Mouse (Mus musculus) thymus, postnatal 25 days (tissue): ENCODE data around the gene Pid1.

Experiments
- DNase-seq: peaks from one replicate; pipeline ENCODE4 v3.0.0; 2022

Gene Pid1

DNA sequence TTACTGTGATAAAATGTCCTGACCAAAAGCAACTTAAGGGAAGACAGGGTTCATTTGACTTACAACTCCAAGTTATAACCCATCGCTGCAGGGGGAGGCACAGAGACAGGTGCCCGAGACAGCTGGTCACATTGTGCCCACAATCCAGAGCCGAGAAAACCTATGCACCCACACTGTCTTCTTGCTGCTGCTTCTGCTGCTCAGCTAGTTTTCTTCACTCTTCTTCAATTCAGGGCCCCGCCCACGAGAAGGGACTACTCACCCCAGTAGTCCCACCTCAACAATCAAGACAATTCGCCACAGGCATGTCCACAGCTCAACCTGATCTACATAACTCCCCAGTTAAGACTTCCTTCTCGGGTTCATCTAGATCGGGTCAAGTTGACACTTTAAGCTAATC lies at the start of gene Pid1:
Gene Pid1 (minus strand): TSS at position 214 of the 400 bp plus-strand sequence.
- no peak for DNase-seq

DNA sequence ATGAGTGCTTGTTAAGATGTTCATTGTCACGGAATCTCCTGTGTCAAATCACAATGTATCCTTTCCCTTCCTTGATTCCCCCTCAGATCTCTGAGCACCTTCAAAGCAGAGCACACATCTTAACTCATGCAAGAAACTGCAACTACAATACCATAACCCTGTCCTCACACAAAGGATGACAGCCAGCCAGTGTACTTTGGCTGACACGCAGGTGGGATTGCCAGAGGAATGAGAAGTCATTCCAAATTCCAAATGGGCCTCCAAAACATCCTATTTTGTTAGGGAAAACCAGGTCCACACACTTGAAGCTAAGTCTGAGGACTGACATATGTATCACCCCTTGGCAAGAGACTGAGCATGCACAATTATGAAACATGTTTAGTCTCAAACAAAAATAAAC lies 45.5 kb upstream of the Pid1 start:
- no peak for DNase-seq

DNA sequence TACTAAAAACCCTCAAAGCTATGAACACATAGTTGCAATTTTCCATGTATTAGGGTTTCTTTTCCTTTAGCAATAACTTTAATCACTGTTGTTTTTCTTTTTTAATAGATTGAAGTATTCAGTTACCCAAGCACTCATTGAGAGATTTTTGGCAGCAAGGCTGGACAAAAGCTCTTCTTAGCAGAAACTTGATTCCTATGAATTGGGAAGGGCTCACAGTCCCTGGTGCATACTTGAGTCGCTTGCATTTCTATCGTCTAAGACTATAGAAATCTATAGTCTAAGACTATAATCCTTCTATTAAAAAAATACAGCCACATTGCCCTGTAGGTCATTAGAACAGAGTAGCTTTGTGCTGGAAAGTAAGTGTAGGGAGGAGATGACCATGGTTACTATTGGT lies 44.9 kb upstream of the Pid1 start:
- DNase-seq, result no peak

DNA sequence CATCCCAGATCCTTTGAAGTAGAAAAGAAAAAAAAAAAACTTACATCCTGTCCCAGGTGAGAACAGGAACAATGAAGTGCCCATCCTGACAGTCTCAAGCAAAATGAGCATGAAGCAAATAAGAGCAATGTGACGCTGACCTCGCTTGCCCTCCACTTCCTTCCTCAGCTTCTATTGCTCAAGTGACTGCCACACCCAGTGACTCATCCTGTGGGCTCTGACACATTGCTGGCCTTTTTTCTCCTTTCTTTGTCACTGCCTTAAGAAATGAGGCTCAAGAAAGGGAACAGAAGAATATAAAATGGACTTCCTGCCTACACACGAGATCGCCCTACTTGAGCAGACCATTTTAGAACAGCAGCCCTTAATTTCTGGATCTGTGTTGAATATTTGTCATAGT lies 42.9 kb upstream of the Pid1 start:
- DNase-seq, result no peak

GRCm38 (mm10) chr1:84405551-84406290 lies 41.7 kb upstream of the Pid1 start:
- no peak for DNase-seq

DNA sequence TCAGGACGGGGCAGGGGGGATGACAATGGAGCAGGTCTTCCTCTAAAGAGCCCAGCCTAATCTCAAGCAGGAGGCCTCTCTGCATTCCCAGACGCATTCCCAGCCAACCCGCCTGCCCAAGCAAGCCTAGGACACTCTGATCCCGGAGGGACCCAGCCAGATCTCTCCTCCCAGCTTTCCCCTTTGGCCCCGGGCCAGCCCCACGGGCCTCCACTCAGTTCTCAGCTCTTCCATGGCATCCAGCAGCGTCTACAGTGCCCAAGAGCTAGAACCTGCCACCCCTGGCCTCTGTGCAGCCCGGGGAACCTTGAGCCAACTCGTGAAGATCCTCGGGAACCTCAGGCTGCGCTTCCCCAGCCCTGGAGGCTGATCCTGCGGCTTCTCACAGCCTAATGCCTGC lies 40.9 kb upstream of the Pid1 start:
- DNase-seq, result no peak

DNA sequence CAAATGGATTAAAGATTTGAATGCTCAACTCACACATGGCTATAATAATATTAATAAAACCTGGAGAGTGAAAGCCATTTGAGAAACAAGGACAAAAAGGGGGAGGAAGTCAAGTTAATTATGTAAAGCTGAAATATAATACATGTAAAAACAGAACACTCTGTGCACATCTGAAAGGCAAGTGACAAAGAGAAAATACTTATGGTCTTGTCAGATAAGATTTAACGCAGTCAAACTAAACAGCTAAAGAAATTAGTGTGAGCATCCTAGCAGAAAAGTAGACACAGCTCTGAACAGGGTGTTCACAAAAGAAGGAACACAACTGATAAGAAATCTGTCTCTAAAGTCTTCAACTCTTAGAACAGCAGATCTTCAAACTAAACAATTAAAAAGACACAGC lies 38.2 kb upstream of the Pid1 start:
- no peak for DNase-seq

- DNase-seq, result no peak
Measured at GRCm38 (mm10) chr1:84399671-84400070, 35.7 kb upstream of the Pid1 start.

- DNase-seq, result no peak
Measured at GRCm38 (mm10) chr1:84399118-84399517, 35.1 kb upstream of the Pid1 start.

- DNase-seq, result no peak
Measured at GRCm38 (mm10) chr1:84396787-84397186, 32.8 kb upstream of the Pid1 start.

DNA sequence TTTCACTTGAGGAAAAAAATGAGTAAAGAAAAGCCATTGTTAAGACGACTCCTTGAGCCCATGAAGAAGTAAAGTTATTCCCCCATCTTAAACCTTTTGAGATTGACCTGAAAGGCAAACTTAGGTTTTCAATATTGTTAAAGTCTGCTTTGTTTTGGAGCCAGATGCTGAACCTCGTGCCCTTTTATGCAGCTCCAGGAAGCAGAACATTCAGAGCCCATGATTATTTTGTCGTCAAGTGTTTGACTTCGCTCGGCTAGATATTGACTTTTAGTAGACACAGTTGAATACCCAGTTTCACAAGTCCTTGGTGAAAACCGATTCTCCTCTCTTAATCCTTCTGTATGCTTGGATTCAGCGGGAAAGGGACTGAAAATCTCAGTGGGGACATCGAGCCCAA lies 31.9 kb upstream of the Pid1 start:
- DNase-seq, result no peak

DNA sequence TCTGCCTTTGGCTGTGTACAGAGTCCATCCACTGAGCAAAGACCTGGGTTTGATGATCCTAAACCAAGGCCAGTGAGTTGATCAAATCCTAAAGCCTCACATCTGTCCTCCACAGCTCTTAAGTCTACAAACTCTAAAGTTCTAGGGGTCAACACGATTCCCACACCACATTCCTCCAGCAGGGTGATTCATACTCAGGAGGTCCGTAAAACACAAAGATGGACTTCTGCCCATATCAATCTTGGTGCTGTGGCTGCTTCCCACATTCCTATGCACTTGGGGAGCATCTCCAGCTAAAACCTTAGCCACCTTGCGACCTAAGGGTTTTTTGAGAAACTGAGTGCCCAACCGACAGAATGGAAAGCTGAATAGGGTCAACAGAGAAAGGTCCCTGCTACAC lies 27.0 kb upstream of the Pid1 start:
- no peak for DNase-seq

- no peak for DNase-seq
Measured at GRCm38 (mm10) chr1:84387616-84388015, 23.6 kb upstream of the Pid1 start.

GRCm38 (mm10) chr1:84386481-84387146 lies 22.6 kb upstream of the Pid1 start:
- no peak for DNase-seq

DNA sequence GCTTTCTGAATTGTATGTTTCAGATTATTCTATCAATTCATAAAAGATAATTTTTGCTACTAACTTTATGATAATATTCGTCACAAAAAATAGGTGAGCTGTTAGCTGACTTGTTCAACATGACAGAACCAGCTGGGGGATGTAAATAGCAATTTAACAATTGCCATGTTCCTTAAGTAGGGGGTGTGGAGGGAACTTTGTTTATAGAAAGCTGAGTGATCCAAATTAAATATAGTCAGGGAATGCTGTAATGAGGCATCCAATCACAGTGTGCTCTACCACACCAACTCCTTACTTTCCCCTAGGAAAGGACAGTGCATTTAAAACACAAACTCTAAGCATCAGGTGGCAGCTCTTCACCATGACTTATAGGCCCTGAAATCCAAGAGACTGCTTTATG lies 18.7 kb upstream of the Pid1 start:
- no peak for DNase-seq

DNA sequence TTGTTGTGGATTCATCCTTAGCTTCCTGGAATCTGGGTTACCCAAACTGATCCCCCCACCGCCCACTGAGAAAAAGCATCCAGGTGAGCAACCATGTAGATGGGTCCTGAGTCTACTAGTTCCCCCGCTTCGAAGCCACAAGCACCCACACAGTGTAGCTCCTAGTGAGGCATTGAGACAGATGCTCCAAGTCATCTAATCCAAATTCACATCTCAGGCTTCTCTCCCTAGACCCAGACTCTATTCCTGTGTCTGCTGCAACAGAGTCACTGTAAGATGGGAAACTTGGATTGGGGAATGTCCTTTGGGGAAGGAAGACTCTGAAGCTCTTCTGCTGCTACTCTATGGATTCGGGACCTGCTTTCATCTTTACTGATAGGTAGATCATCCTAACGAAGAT lies 18.1 kb upstream of the Pid1 start:
- no peak for DNase-seq

- no peak for DNase-seq
Measured at GRCm38 (mm10) chr1:84380895-84381294, 16.9 kb upstream of the Pid1 start.

GRCm38 (mm10) chr1:84367733-84368132 lies 3.8 kb upstream of the Pid1 start:
- DNase-seq, result no peak

GRCm38 (mm10) chr1:84366553-84366952 lies 2.6 kb upstream of the Pid1 start:
- DNase-seq, result no peak

DNA sequence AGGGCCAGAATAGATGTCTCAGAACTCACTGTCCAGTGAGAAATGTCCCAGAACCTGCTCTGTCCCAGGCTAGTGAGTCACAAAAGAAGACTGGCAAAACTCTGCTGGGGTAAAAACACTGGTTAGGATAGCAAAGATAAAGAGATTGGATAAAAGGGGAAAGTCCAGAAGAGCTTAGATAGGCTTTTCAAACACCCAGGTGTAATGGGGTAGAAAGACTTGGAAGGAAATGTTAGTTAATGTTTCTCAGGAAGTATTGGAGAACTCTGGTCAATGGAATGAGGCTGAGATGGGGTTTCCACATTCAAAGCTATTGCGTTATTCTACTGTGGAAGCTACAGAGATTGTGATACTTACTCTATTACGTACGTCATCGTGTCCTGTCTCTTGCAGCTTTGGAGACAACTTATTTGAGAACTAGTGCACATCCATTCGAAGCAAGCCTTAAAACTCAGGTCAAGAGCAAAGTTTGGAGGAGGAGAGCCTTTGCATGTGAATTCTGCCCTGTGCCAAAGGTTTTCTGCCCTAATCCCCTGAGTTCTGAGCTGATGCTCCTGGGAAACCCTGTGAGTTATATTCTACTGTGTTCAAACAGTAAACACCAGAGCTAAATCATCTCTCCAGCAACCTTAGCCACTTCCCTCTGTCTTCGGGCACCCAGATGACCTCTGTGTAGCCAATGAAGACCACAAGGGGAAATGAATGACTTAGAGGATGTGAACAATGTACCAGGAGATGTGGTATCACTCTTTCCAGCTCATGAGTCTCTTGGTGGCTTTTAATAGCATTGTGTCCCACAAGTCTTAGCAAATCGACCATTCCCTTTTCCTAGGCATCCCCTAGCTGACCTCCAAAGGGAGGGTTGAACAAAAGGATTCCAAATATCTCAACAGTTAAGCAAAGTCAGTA lies 1.0 kb downstream of the Pid1 start:
- DNase-seq, result no peak

DNA sequence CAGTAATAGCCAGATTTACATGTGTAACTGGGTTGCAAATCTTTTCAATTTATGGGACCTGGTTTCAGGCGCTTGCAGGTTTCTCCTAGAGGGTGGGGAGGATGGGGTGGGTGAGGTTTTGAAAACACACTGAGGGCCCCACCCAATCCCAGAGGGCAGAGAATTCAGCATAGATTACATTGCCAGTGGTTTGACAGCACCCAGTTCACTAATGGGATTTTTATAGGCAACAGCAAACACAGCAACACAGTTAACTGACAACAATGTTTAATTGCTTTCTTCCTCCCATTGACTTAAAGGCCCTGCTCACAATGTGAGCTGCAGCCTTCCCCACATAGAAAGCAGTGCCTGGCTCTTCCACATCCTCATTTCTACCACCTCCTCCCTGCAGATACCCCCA lies 1.8 kb downstream of the Pid1 start:
- DNase-seq, result no peak

DNA sequence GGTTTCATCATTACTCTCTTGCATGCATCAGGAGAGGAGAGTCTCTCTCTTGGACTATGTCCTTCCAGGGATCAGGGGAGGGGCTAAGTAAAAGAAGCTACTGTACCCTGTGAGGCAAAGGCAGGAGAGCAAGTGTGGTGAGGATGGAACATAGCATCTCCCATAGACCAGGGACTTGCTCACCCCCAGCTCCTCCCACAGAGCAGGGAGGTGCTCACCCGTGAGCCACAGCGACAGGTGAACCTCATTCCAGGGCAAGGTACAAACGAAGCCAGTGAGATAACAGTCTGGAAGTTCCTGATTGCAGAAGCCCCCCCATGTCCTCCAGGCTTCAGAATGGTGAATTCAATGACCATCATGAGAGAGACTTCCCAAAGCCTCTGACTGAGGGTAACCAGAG lies 2.6 kb downstream of the Pid1 start:
- DNase-seq, result no peak

DNA sequence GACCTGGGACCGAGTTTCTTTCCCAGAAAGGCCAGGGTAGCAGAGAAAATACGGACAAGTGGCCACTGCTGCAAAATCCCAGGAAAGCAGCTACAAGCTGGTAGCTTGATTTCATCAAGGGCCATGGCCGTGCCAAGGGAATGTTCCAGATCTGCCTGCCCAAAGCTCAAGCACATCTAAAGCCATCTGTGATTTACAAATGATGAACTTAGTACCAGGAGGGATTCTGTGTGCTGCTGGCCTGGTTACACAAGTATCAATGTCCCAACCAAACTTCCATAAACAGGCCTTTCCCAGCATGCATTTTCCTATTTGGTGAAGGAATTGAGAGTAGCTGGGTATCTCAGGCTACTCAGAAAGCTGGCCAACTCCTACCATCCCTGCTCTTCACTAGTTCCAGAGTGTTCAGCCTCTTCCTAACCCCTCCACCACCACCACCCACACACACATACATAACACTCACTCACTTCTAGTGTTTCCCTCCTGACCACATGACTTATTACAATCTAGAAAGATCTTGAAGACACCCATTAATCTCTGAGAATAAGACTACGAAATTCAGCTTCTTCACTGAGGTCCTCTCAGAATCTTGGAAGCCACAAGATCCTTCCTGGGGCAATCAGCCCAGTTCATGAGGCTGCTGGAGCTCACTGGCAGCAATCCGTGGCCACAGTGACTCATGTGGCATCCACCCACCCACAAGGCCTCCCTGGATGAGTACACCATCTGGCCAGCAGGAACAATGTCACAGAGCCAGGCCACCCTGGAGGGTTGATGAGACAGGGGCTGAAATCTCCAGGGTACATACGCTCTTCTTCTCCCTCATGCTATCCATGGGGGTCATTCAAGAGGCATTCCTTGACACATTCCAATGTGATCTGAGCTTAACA lies 4.1 kb downstream of the Pid1 start:
- no peak for DNase-seq
